Mouse (Mus musculus) neural tube, embryonic 12.5 days (tissue): Measurements from ENCODE around the gene Tbc1d22b. TPM values are rescaled to one million over a fixed set of nuclear protein-coding genes. Genes with fewer than 3 reads are reported as not detected.

Source experiments
- ATAC-seq: fragments of 200-750 bp; cut with Nextera tagmentation; 2 replicates; pipeline ENCODE4 v1.8.0; 2017; ENCODE audit warnings: low read depth, mild to moderate bottlenecking, moderate TSS enrichment, moderate library complexity; ENCODE audit not compliant: low FRiP score
- H3K27ac ChIP-seq: fragments of 300-500 bp; sonication (generic); 2 replicates; pipeline ENCODE4 v1.5.1; 2016
- H3K27me3 ChIP-seq: fragments of 300-500 bp; sonication (generic); replicated peaks from 2 replicates; pipeline ENCODE4 v1.6.1; 2016; ENCODE audit warnings: mild to moderate bottlenecking
- H3K36me3 ChIP-seq: fragments of 300-500 bp; sonication (generic); 2 replicates; pipeline ENCODE4 v1.6.1; 2016; ENCODE audit warnings: mild to moderate bottlenecking
- H3K4me1 ChIP-seq: fragments of 300-500 bp; sonication (generic); 2 replicates; pipeline ENCODE4 v1.6.1; 2016
- H3K4me2 ChIP-seq: fragments of 300-500 bp; sonication (generic); replicated peaks from 2 replicates; pipeline ENCODE4 v1.6.1; 2016; ENCODE audit warnings: mild to moderate bottlenecking
- H3K4me3 ChIP-seq: fragments of 300-500 bp; sonication (generic); 2 replicates; pipeline ENCODE4 v1.5.1; 2016
- H3K9ac ChIP-seq: fragments of 300-500 bp; sonication (generic); 2 replicates; pipeline ENCODE4 v1.6.1; 2016; ENCODE audit warnings: mild to moderate bottlenecking
- H3K9me3 ChIP-seq: fragments of 300-500 bp; sonication (generic); 2 replicates; pipeline ENCODE4 v1.6.1; 2016; ENCODE audit warnings: mild to moderate bottlenecking
- WGBS: fragments of 180-500 bp; shearing (Covaris S2); methylation state at CpG from one replicate; pipeline ENCODE4 v1.1.7; 2016; 5-methylcytosine and 5-hydroxymethylcytosine counted together
- polyA plus RNA-seq: library from polyadenylated mRNA; unstranded; fragments of >200 nt; fragmentation: Nextera tagmentation; extraction: Ambion mirVana; gene quantifications from 2 replicates; pipeline ENCODE4 v1.2.1, GENCODE M21; 2016

Tbc1d22b gene
- polyA plus RNA-seq, 1 experiment from 2014 or later: 26.9 TPM

DNA sequence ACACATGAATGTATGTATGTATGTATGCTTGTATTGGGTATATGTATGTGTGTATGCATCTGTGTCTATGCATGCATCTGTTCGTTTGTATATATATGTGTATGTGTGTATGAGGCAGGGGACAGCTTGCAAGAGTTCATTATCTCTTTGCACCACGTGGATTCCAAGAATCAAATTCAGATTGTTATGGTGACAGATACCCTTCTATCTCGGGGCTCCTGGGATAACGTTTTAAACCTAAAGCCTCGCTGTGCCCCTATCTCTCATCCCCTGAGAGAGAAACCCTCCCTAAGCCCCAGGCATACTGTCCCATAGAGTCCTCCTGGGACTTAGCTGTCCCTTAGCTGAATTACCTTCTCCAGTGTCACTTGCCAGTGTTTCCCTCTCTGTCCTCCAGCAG is 34.0 kb downstream of the Tbc1d22b start:
- no peak for ATAC-seq
- WGBS: 90% methylated on average over 5 of the region's 5 CpGs
- H3K9ac ChIP-seq: no peak overlapping the region
- H3K9me3 ChIP-seq: no peaks in the 10 kb centered on the region
- no peak overlapping the region for H3K27ac ChIP-seq
- H3K4me1 ChIP-seq: peaks cover under 1% of the 10 kb centered on the region; the same call in 1 of the 2 replicates
- no peak overlapping the region for H3K4me3 ChIP-seq
- peaks cover 60% of the 10 kb centered on the region for H3K36me3 ChIP-seq
- no peaks in the 10 kb centered on the region for H3K27me3 ChIP-seq
- H3K4me2 ChIP-seq: no peak overlapping the region

DNA sequence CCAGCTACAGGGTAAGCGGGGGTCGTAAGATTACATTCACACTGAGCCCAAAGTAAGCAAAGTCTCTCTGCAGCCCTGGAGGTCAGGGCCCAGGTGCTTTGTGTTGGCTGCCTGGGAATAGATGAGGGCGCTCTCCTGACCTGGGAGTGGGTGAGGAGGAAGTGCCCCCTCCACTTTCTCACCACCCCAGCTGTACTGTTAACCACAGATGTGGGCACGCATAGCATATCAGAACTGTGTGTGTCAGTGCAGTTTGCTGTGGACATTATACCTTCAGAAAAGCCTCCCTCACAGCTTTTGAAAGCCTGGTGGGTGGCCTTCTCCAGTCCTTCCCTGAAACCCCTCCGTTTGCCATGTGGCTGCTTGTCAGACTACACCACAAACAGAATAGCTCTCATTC is 34.7 kb downstream of the Tbc1d22b start:
- Histone ChIP-seq H3K27ac (no peak overlapping the region), H3K4me3 (no peak overlapping the region), H3K27me3 (no peaks in the 10 kb centered on the region), H3K9me3 (no peaks in the 10 kb centered on the region), H3K4me2 (no peak overlapping the region), H3K36me3 (peaks cover 52% of the 10 kb centered on the region), H3K9ac (no peak overlapping the region), H3K4me1 (peaks cover 8% of the 10 kb centered on the region)
- ATAC-seq: no peak
- 82% methylated on average over 5 of the region's 5 CpGs for WGBS

DNA sequence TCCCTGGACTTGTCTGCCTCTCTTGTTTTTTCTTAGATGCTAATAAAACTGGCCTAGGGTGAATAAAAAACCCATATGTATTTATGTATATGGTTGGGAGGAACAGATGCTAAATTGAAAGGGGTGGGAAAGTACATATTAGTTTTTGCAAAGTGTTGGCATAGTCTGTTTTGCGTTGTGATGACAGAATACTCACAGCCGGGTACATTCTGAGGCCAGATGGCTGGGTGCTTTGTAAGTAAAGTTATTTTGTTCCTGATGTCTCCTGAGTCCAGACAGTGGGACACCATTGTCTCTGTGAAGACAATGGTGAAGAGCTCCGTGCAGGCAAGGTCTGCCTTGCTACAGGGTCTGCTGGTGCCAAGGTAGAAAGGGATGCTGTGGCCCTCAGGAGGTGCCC is 35.2 kb downstream of the Tbc1d22b start:
- Histone ChIP-seq H3K4me1 (peaks cover 12% of the 10 kb centered on the region), H3K27me3 (no peaks in the 10 kb centered on the region), H3K4me3 (no peak overlapping the region), H3K36me3 (peaks cover 50% of the 10 kb centered on the region), H3K4me2 (no peak overlapping the region), H3K27ac (no peak overlapping the region), H3K9me3 (no peaks in the 10 kb centered on the region), H3K9ac (no peak overlapping the region)
- ATAC-seq: no peak
- 72% methylated on average over 3 of the region's 3 CpGs for WGBS

DNA sequence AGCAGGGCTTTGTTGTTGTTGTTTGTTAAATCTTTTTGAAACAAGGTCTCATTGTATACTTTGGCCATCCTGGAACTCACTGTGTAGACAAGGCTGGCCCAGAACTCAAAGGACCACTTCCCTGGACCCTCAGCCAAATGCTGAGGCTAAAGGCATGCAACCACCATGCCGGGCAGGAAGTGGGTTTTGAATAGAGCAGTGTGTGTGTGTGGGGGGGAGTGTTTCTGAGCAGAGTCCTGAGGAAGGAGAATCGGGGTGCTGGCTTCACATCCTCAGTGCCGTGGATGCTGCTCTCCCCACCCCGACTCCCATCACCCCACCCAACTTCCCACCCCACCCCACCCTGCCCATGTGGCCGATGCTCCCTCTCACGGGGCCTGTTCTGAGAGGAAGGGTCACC is 35.9 kb downstream of the Tbc1d22b start:
- Histone ChIP-seq H3K4me3 (no peak overlapping the region), H3K4me1 (peaks cover 16% of the 10 kb centered on the region), H3K9ac (no peak overlapping the region), H3K36me3 (peaks cover 45% of the 10 kb centered on the region), H3K4me2 (no peak overlapping the region), H3K9me3 (no peaks in the 10 kb centered on the region), H3K27me3 (no peaks in the 10 kb centered on the region), H3K27ac (no peak overlapping the region)
- ATAC-seq: no peak
- 98% methylated on average over 6 of the region's 6 CpGs for WGBS

DNA sequence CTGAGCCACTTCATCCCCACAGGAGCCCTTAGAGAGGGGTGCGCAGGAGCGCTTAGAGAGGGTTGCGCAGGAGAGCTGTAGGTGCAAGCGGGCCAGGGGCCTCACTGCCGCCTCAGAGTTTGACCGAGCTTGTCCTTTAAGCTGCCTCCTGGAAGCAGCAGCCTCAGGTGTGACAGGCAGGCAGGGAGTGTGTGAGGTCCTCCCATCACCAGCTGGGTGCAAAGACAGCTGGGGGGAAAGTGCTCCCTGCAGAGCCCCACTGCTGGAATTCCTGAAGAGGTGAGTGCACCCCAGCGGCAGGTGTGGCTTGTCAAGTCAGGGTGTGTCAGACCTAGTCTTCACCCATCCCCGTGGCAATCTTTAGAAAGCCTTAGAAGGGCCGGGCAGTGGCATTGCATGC is 37.3 kb downstream of the Tbc1d22b start:
- Histone ChIP-seq H3K27ac (no peak overlapping the region), H3K9me3 (no peaks in the 10 kb centered on the region), H3K4me1 (peaks cover 16% of the 10 kb centered on the region), H3K36me3 (peaks cover 41% of the 10 kb centered on the region), H3K4me3 (no peak overlapping the region), H3K27me3 (no peaks in the 10 kb centered on the region), H3K9ac (no peak overlapping the region), H3K4me2 (no peak overlapping the region)
- no peak for ATAC-seq
- 87% methylated on average over 9 of the region's 9 CpGs for WGBS

DNA sequence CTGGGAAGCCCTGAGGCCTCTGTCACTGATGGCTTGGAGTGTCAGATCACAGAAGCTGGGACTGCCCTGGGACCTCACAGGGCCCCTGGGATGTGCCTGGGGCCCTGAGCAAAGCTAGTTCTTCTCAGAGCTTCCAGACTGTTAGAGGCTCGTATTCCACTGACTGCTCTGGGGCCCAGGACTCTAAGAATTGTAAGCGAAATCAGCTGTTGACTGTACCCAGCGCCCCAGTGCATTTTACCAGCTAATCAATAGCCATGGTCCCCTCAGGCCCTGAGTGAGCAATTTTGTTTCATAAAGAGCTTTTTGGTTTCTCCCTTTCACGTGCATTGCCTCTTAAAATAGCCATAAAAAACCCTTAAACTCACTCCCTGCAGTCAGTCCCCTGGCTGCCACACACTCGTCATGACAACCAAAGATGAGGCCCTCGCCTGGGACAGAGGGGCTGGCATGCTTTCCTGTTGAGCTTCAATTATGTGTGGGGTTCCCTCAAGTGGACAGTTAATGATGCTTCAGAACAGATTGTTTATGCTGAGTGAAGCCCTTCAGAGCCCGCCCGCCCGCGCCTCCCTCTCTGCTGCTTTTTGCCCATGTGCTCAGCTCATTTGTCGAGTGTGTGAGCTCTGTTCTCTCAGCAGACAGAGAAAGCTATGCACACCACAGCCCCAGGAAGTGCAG is 39.8 kb downstream of the Tbc1d22b start:
- Histone ChIP-seq H3K9me3 (no peaks in the 10 kb centered on the region), H3K36me3 (peaks cover 27% of the 10 kb centered on the region), H3K4me2 (no peak overlapping the region), H3K4me1 (peaks cover 16% of the 10 kb centered on the region), H3K9ac (no peak overlapping the region), H3K27ac (no peak overlapping the region), H3K4me3 (no peak overlapping the region), H3K27me3 (no peaks in the 10 kb centered on the region)
- no peak; the same call in 1 of the 2 replicates for ATAC-seq
- WGBS: 26% methylated on average over 11 of the region's 11 CpGs

DNA sequence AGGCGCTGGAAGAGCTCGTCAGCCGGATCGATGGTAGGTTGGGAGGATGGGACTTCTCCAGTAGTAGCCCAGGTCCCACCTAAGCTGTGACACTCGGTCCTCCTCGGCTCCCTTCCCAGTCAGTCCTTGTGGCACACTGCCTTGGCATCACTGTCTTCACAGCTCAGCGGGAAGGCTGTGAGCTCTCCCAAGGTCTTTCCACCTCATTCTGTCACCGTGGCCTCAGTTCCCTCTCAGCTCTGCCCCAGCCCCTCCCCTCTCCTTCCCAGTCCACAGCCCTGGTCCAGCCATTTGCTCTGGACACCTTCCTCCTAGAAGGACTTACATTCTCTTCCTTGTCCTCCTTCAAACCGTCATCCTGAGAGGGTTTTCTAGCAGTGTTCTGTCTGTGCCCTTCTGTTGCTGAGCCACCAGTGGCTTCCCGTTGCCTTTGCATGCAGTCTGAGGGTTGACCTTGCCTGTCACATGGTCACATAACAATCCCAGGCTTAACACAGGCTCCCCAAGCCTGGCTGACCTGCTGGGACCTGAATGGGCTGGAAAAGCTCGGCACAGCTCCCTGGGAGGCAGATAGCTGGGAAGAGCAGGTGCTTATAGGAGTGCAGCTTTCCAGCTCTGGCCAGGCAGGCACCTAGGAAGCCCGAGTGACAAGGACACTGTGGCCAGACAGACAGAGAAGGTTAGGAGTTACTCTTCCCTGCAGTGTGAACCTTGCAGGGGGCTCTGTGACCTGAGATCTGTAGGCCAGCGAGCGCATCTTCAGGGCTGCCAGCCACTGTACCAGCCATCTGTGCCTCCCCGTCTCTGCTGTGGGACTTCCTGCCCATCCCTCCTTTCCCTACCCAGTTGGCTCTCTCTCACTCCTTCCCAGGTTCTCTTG is 46.5 kb downstream of the Tbc1d22b start:
- no peak for ATAC-seq
- H3K36me3 ChIP-seq: peaks cover 48% of the 10 kb centered on the region
- H3K9ac ChIP-seq: no peak overlapping the region

DNA sequence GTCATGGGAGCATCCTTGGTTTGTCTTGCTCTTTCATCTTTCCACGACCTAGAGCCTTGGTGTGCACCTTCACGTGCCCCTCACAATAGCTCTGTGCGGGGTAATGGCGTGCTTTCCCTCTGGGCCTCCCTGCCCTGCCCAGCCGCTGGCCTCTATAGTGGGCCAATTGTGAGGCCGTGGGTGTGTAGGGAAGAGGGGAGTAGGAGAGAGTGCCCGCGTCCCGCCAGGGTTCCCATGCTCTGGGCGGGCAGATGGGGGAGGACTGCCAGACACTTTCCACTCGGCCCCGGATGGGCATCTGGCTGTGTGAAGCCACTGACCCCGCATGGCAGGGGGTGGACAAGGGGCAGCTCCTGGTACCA is 47.2 kb downstream of the Tbc1d22b start:
- Histone ChIP-seq H3K4me1 (peaks cover 17% of the 10 kb centered on the region), H3K4me3 (no peak overlapping the region), H3K9ac (no peak overlapping the region), H3K4me2 (no peak overlapping the region), H3K36me3 (peaks cover 46% of the 10 kb centered on the region), H3K27ac (0 out of 2 replicates have a peak overlapping the region, but pooled peaks have one; percentile 20), H3K27me3 (no peaks in the 10 kb centered on the region), H3K9me3 (no peaks in the 10 kb centered on the region)
- 56% methylated on average over 13 of the region's 13 CpGs for WGBS
- peak; percentile 58 for ATAC-seq

More for the DNA sequence above, 46.5 kb downstream of the Tbc1d22b start:
- 80% methylated on average over 15 of the region's 15 CpGs for WGBS
- H3K9me3 ChIP-seq: no peaks in the 10 kb centered on the region
- 0 out of 2 replicates have a peak overlapping the region, but pooled peaks have one; percentile 20 for H3K27ac ChIP-seq
- H3K4me1 ChIP-seq: peaks cover 17% of the 10 kb centered on the region
- H3K4me2 ChIP-seq: no peak overlapping the region
- no peaks in the 10 kb centered on the region for H3K27me3 ChIP-seq
- H3K4me3 ChIP-seq: no peak overlapping the region

DNA sequence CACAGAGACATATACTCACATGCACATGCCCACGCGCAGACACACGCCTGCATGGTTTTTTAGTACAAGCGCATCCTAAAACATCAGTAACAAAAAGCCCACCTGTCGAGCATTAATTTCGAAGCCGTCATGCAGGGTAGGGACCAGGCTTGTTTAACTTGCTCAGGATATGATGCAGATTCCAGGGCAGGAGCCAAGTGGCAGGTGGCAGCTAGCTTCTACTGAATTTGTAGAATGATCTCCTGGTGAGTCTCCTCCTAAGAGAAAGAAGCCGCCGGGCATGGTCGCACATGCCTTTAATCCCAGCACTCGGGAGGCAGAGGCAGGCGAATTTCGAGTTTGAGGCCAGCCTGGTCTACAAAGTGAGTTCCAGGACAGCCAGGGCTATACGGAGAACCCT is 49.5 kb downstream of the Tbc1d22b start:
- no peak for ATAC-seq
- Histone ChIP-seq H3K36me3 (peaks cover 59% of the 10 kb centered on the region), H3K4me1 (peaks cover 17% of the 10 kb centered on the region), H3K27ac (no peak overlapping the region), H3K27me3 (no peaks in the 10 kb centered on the region), H3K4me2 (no peak overlapping the region), H3K9ac (no peak overlapping the region), H3K9me3 (no peaks in the 10 kb centered on the region), H3K4me3 (no peak overlapping the region)
- 93% methylated on average over 14 of the region's 14 CpGs for WGBS

DNA sequence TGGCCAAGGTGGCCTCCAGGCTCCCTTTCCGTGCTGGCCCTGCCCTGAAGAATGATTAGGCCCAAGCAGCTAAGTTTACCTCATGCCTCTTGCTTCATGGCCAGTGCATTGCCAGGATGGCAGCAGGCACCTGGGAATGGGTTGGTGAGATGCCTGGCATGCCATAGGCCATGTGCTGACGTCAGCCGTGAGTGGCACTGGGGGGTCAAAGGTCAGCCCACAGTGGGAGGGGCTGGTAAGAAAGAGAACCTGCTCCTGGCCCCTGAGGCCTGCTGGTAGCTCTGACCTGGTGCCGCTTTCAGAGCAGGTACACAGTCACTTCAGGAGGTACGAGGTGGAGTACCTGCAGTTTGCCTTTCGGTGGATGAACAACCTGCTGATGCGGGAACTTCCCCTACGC is 50.0 kb downstream of the Tbc1d22b start:
- no peak overlapping the region for H3K4me3 ChIP-seq
- H3K4me2 ChIP-seq: no peak overlapping the region
- no peaks in the 10 kb centered on the region for H3K27me3 ChIP-seq
- H3K9ac ChIP-seq: no peak overlapping the region
- WGBS: 89% methylated on average over 8 of the region's 8 CpGs
- H3K36me3 ChIP-seq: peaks cover 60% of the 10 kb centered on the region
- H3K9me3 ChIP-seq: no peaks in the 10 kb centered on the region
- ATAC-seq: no peak
- no peak overlapping the region for H3K27ac ChIP-seq
- H3K4me1 ChIP-seq: peaks cover 17% of the 10 kb centered on the region

DNA sequence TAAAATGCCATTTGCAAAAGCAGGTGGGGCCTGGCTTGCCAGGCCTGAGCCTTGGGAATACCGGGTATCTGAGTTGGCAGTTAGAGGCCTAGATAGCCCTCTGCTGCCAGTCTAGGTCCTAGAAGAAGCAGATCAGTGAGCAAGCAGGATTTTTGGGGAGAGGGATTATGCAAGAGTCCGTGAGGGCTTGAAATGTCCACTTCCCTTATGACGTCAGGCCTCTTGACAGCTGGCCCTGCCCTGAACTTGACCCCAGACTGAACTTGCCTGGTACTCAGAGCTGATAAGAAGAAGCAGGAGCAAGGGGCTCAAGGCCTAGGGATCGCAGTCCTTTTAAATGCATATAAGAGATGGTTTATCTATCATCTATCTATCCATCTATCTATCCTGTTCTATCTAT is 51.8 kb downstream of the Tbc1d22b start:
- H3K4me1 ChIP-seq: peaks cover 14% of the 10 kb centered on the region
- no peak overlapping the region for H3K9ac ChIP-seq
- 77% methylated on average over 4 of the region's 4 CpGs for WGBS
- no peaks in the 10 kb centered on the region for H3K27me3 ChIP-seq
- H3K4me3 ChIP-seq: no peak overlapping the region
- peaks cover 52% of the 10 kb centered on the region for H3K36me3 ChIP-seq
- H3K4me2 ChIP-seq: no peak overlapping the region
- H3K27ac ChIP-seq: no peak overlapping the region
- H3K9me3 ChIP-seq: no peaks in the 10 kb centered on the region
- no peak for ATAC-seq

DNA sequence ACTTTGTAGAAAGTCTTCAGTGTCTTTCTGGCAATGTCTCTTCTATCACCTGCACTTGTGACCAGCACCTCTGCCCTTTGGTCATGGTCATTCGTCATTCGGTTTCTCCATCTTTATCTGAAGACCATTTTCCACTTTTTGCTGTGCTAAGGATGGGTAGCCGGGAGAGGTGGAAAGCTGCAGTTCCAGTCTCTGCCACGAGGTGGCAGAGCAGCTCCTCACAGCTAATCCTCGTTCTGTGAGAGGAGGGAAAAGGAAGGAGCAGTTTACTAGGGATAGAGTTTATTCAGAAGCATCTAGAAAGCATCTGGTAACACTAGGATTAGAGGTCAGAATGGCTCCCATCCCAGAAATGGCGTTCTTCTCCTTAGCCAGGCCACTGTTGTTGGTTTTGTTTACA is 53.7 kb downstream of the Tbc1d22b start:
- ATAC-seq: no peak
- no peak overlapping the region for H3K27ac ChIP-seq
- H3K4me1 ChIP-seq: no peaks in the 10 kb centered on the region
- H3K4me2 ChIP-seq: no peak overlapping the region
- no peak overlapping the region for H3K9ac ChIP-seq
- H3K4me3 ChIP-seq: no peak overlapping the region
- WGBS: 28% methylated on average over 6 of the region's 6 CpGs
- peaks cover 51% of the 10 kb centered on the region for H3K36me3 ChIP-seq
- H3K27me3 ChIP-seq: no peaks in the 10 kb centered on the region
- H3K9me3 ChIP-seq: no peaks in the 10 kb centered on the region
